Mouse (Mus musculus): ENCODE data around the gene Camta2. TPM values are rescaled to one million over a fixed set of nuclear protein-coding genes. Genes with fewer than 3 reads are reported as not detected.

Gene Camta2
- total and polyA plus RNA-seq, 2 experiments from 2014 or later = 24.5 to 26.7 TPM

- Histone ChIP-seq H3K4me3 (ENCODE audit: low read length) (no peak overlapping the region), H3K4me2 (ENCODE audit: low read depth, low read length) (no peak overlapping the region), H3K4me1 (ENCODE audit: insufficient read depth, low read length) (peaks cover 15% of the 10 kb centered on the region), H3K9ac (replicated peaks; ENCODE audit: low read length) (no peak overlapping the region), H3K9me3 (ENCODE audit: low read length) (no peaks in the 10 kb centered on the region), H3K27me3 (ENCODE audit: insufficient read depth, low read length) (no peaks in the 10 kb centered on the region), H3K27ac (no peak overlapping the region), H3K36me3 (ENCODE audit: insufficient read depth, low read length) (peaks cover 28% of the 10 kb centered on the region)
- no peak for ATAC-seq
- DNase-seq (ENCODE audit: low spot score) = no peak
- 86% methylated on average over 2 of the region's 2 CpGs for WGBS
- no peak for TF ChIP-seq CTCF (IDR thresholded peaks at IDR 0.05; ENCODE audit: low read depth)
These were observed 36.5 kb downstream of the Camta2 start for GRCm38 (mm10) chr11:70651391-70651790.

GRCm38 (mm10) chr11:70650322-70651175 lies 37.4 kb downstream of the Camta2 start:
- H3K9ac ChIP-seq (replicated peaks; ENCODE audit: low read length) = no peak overlapping the region
- H3K27ac ChIP-seq = no peak overlapping the region
- no peaks in the 10 kb centered on the region for H3K27me3 ChIP-seq (ENCODE audit: insufficient read depth, low read length)
- no peak for DNase-seq (ENCODE audit: low spot score)
- H3K4me3 ChIP-seq (ENCODE audit: low read length) = no peak overlapping the region
- WGBS = 76% methylated on average over 12 of the region's 12 CpGs
- H3K4me1 ChIP-seq (ENCODE audit: insufficient read depth, low read length) = peaks cover 19% of the 10 kb centered on the region
- no peak for TF ChIP-seq CTCF (IDR thresholded peaks at IDR 0.05; ENCODE audit: low read depth)
- H3K9me3 ChIP-seq (ENCODE audit: low read length) = no peaks in the 10 kb centered on the region
- no peak overlapping the region for H3K4me2 ChIP-seq (ENCODE audit: low read depth, low read length)
- ATAC-seq = no peak
- peaks cover 28% of the 10 kb centered on the region for H3K36me3 ChIP-seq (ENCODE audit: insufficient read depth, low read length)

GRCm38 (mm10) chr11:70649185-70649734 lies 38.6 kb downstream of the Camta2 start:
- Histone ChIP-seq H3K36me3 (ENCODE audit: insufficient read depth, low read length) (peaks cover 38% of the 10 kb centered on the region), H3K4me1 (ENCODE audit: insufficient read depth, low read length) (peaks cover 19% of the 10 kb centered on the region), H3K9me3 (ENCODE audit: low read length) (no peaks in the 10 kb centered on the region), H3K4me3 (ENCODE audit: low read length) (no peak overlapping the region), H3K27ac (no peak overlapping the region), H3K9ac (replicated peaks; ENCODE audit: low read length) (no peak overlapping the region), H3K27me3 (ENCODE audit: insufficient read depth, low read length) (no peaks in the 10 kb centered on the region), H3K4me2 (ENCODE audit: low read depth, low read length) (no peak overlapping the region)
- TF ChIP-seq CTCF (IDR thresholded peaks at IDR 0.05; ENCODE audit: low read depth) = no peak
- WGBS = 89% methylated on average over 8 of the region's 8 CpGs
- ATAC-seq = no peak
- DNase-seq (ENCODE audit: low spot score) = no peak

- Histone ChIP-seq H3K4me1 (ENCODE audit: insufficient read depth, low read length) (peaks cover 19% of the 10 kb centered on the region), H3K27me3 (ENCODE audit: insufficient read depth, low read length) (no peaks in the 10 kb centered on the region), H3K4me3 (ENCODE audit: low read length) (peak overlapping the region; percentile 76), H3K36me3 (ENCODE audit: insufficient read depth, low read length) (peaks cover 38% of the 10 kb centered on the region), H3K9ac (replicated peaks; ENCODE audit: low read length) (peak overlapping the region; percentile 73), H3K9me3 (ENCODE audit: low read length) (no peaks in the 10 kb centered on the region), H3K27ac (no peak overlapping the region), H3K4me2 (ENCODE audit: low read depth, low read length) (peak overlapping the region; percentile 99)
- no peak for ATAC-seq
- TF ChIP-seq CTCF (IDR thresholded peaks at IDR 0.05; ENCODE audit: low read depth) = no peak
- no peak for DNase-seq (ENCODE audit: low spot score)
- 86% methylated on average over 4 of the region's 4 CpGs for WGBS
These were observed 39.4 kb downstream of the Camta2 start for GRCm38 (mm10) chr11:70648512-70648911.

- Histone ChIP-seq H3K27ac (peak overlapping the region; percentile 93), H3K9ac (replicated peaks; ENCODE audit: low read length) (peak overlapping the region; percentile 73), H3K9me3 (ENCODE audit: low read length) (no peaks in the 10 kb centered on the region), H3K4me2 (ENCODE audit: low read depth, low read length) (peak overlapping the region; percentile 99), H3K4me1 (ENCODE audit: insufficient read depth, low read length) (peaks cover 15% of the 10 kb centered on the region), H3K27me3 (ENCODE audit: insufficient read depth, low read length) (no peaks in the 10 kb centered on the region), H3K4me3 (ENCODE audit: low read length) (peak overlapping the region; percentile 76), H3K36me3 (ENCODE audit: insufficient read depth, low read length) (peaks cover 38% of the 10 kb centered on the region)
- no peak for TF ChIP-seq CTCF (IDR thresholded peaks at IDR 0.05; ENCODE audit: low read depth)
- DNase-seq (ENCODE audit: low spot score) = no peak
- WGBS = 4% methylated on average over 28 of the region's 28 CpGs
- ATAC-seq = no peak
These were observed 40.0 kb downstream of the Camta2 start for GRCm38 (mm10) chr11:70647716-70648420.

- peak; percentile 95 for ATAC-seq
These were observed 40.9 kb downstream of the Camta2 start, which contains the start of the genes Rnf167 and Slc25a11 for GRCm38 (mm10) chr11:70646691-70647650. Gene Rnf167, plus strand, starts transcription at chr11:70647235. Gene Slc25a11, minus strand, starts transcription at chr11:70647479.

More at GRCm38 (mm10) chr11:70646691-70647650, 40.9 kb downstream of the Camta2 start, which contains the start of the genes Rnf167 and Slc25a11:
- peaks cover 13% of the 10 kb centered on the region for H3K4me1 ChIP-seq (ENCODE audit: insufficient read depth, low read length)
- H3K4me2 ChIP-seq (ENCODE audit: low read depth, low read length) = peak within 1 kb of the TSS; percentile 99
- H3K9me3 ChIP-seq (ENCODE audit: low read length) = no peaks in the 10 kb centered on the region
- no peaks in the 10 kb centered on the region for H3K27me3 ChIP-seq (ENCODE audit: insufficient read depth, low read length)
- H3K27ac ChIP-seq = peak within 1 kb of the TSS; percentile 94
- peaks cover 32% of the 10 kb centered on the region for H3K36me3 ChIP-seq (ENCODE audit: insufficient read depth, low read length)
- DNase-seq (ENCODE audit: low spot score) = peak; percentile 100
- peak within 1 kb of the TSS; percentile 86 for H3K9ac ChIP-seq (replicated peaks; ENCODE audit: low read length)
- H3K4me3 ChIP-seq (ENCODE audit: low read length) = peak within 1 kb of the TSS; percentile 76
- no peak for TF ChIP-seq CTCF (IDR thresholded peaks at IDR 0.05; ENCODE audit: low read depth)
- under 1% methylated on average over 63 of the region's 63 CpGs for WGBS
